Mouse (Mus musculus): ENCODE data around the gene Sdr39u1. TPM values are rescaled to one million over a fixed set of nuclear protein-coding genes. Genes with fewer than 3 reads are reported as not detected.

Sdr39u1 gene
- polyA plus RNA-seq, 1 experiment from 2014 or later, result 163 TPM

DNA sequence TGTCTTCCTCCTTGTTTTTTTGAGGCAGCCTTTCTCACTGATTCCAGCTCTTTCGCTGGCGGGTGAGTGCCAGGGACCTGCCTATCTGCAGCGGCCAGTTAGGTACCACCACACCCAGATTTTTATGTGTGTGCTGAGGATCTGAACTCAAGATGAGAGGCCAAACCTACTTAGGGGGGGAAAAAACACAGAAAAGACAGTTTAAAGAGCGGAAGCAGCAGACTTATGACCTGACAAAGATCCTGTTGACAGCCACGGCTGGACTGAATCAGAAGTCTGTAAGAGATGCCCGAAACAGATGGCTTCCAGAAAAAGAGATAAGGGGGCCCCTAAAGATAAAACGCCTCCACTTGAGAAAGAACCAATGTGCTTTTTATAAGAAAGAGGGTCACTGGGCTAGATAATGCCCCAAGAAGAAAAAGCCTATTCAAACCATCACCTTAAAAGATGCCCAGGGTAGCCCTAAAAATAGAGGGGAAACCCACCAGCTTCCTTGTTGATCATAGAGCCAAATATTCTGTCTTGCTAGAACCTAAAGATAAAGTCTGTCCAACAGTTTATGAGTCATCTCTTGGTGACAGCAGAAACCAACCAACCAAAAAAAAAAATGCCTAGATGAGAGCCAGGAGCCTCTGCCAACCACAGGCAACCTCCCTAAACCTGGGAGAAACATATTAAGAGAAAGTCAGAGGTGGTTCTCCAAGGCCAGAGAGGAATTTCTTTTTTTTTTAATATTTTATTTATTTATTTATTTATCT is 22.6 kb upstream of the Sdr39u1 start:
- Histone ChIP-seq H3K27ac (ENCODE audit: low read depth, low read length) (no peak overlapping the region), H3K9me3 (ENCODE audit: control insufficient read depth, low read length) (no peaks in the 10 kb centered on the region), H3K4me2 (ENCODE audit: low read depth, low read length) (no peak overlapping the region), H3K36me3 (ENCODE audit: control insufficient read depth, insufficient read depth, low read length) (no peaks in the 10 kb centered on the region), H3K9ac (replicated peaks; ENCODE audit: low read depth, low read length) (no peak overlapping the region), H3K27me3 (ENCODE audit: control insufficient read depth, insufficient read depth, low read length) (no peaks in the 10 kb centered on the region), H3K4me3 (ENCODE audit: low read depth, low read length) (no peak overlapping the region), H3K4me1 (ENCODE audit: control insufficient read depth, insufficient read depth, low read length) (no peaks in the 10 kb centered on the region)
- WGBS, result 78% methylated on average over 7 of the region's 7 CpGs
- ATAC-seq (ENCODE audit: low read depth), result no peak

DNA sequence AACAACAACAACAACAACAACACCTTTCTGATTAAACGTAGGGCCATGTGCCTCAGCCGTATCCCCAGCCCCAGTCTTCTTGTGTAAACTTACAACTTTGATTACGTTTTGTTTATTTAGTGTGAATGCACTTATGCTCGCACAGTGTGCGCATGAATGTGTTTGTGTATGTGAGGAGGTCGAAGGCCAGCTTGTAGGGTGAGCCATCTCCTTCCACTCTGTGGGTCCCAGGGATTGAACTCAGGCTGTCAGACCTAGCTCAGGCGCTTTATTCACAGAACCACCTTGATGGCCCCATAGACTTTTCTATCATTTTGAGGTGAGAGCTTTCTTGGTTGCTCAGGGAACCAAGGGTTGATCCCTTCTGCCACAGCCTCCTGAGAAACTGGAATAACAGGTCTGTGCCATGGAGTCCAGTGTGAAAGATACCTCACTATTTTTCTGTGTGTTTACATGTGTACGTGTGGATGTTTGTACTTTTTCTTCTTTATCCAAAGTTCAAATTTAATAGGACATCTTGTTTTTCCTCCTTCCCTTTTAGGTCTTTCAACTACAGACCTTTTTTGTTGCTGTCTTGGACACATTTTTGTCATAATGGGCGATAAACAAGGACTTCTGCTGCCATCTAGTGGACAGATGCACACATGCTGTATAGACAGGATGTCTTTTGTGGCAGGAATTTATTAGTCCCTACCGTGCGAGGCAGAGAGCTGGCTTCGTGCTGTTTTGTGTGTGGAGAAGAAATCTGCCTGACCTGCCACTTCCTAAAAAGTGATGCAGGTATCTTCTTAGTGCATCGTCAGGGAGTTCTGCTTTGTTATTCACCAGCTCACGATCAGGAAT is 18.4 kb upstream of the Sdr39u1 start:
- H3K9ac ChIP-seq (replicated peaks; ENCODE audit: low read depth, low read length), result no peak overlapping the region; the same call in 1 of the 2 replicates
- WGBS, result 42% methylated on average over 14 of the region's 14 CpGs
- H3K4me3 ChIP-seq (ENCODE audit: low read depth, low read length), result no peak overlapping the region
- H3K4me2 ChIP-seq (ENCODE audit: low read depth, low read length), result peak overlapping the region; percentile 35; the same call in 1 of the 2 replicates
- H3K4me1 ChIP-seq (ENCODE audit: control insufficient read depth, insufficient read depth, low read length), result no peaks in the 10 kb centered on the region
- no peak overlapping the region for H3K27ac ChIP-seq (ENCODE audit: low read depth, low read length)
- ATAC-seq (ENCODE audit: low read depth), result peak; percentile 91
- H3K36me3 ChIP-seq (ENCODE audit: control insufficient read depth, insufficient read depth, low read length), result no peaks in the 10 kb centered on the region
- H3K9me3 ChIP-seq (ENCODE audit: control insufficient read depth, low read length), result no peaks in the 10 kb centered on the region
- H3K27me3 ChIP-seq (ENCODE audit: control insufficient read depth, insufficient read depth, low read length), result no peaks in the 10 kb centered on the region

- 56% methylated on average over 4 of the region's 4 CpGs for WGBS
- Histone ChIP-seq H3K36me3 (ENCODE audit: control insufficient read depth, insufficient read depth, low read length) (no peaks in the 10 kb centered on the region), H3K4me2 (ENCODE audit: low read depth, low read length) (no peak overlapping the region), H3K9me3 (ENCODE audit: control insufficient read depth, low read length) (no peaks in the 10 kb centered on the region), H3K4me1 (ENCODE audit: control insufficient read depth, insufficient read depth, low read length) (no peaks in the 10 kb centered on the region), H3K27me3 (ENCODE audit: control insufficient read depth, insufficient read depth, low read length) (no peaks in the 10 kb centered on the region), H3K27ac (ENCODE audit: low read depth, low read length) (no peak overlapping the region), H3K9ac (replicated peaks; ENCODE audit: low read depth, low read length) (no peak overlapping the region), H3K4me3 (ENCODE audit: low read depth, low read length) (no peak overlapping the region)
- no peak for ATAC-seq (ENCODE audit: low read depth)
Measured at GRCm38 (mm10) chr14:55913406-55913805, 13.3 kb upstream of the Sdr39u1 start.

- Histone ChIP-seq H3K36me3 (ENCODE audit: control insufficient read depth, insufficient read depth, low read length) (no peaks in the 10 kb centered on the region), H3K9ac (replicated peaks; ENCODE audit: low read depth, low read length) (no peak overlapping the region), H3K27me3 (ENCODE audit: control insufficient read depth, insufficient read depth, low read length) (no peaks in the 10 kb centered on the region), H3K27ac (ENCODE audit: low read depth, low read length) (no peak overlapping the region), H3K4me2 (ENCODE audit: low read depth, low read length) (no peak overlapping the region), H3K4me1 (ENCODE audit: control insufficient read depth, insufficient read depth, low read length) (peaks cover 6% of the 10 kb centered on the region; the same call in 1 of the 2 replicates), H3K4me3 (ENCODE audit: low read depth, low read length) (no peak overlapping the region), H3K9me3 (ENCODE audit: control insufficient read depth, low read length) (no peaks in the 10 kb centered on the region)
- ATAC-seq (ENCODE audit: low read depth), result no peak
- 52% methylated on average over 1 of the region's 1 CpGs for WGBS
Measured at GRCm38 (mm10) chr14:55905518-55905917, 5.4 kb upstream of the Sdr39u1 start.

DNA sequence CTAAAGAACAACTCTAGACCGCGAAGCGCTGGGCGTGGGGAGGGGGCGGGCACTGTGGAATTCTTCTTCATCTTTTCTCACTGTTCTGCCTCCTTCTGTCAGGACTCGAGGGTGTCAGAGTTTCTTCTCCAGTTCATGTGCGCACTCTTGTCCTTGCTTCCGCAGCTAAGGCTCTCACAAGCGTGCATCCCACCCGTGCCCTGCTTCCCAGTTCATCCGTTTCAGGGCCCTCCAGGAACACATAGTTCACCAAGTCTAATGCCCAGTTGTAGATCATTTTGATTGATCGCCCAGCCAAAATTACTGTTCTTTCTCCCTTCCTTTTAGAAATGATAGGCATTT is 292 bp upstream of the Sdr39u1 start:
- peak; percentile 62 for ATAC-seq (ENCODE audit: low read depth)
- H3K9me3 ChIP-seq (ENCODE audit: control insufficient read depth, low read length), result no peaks in the 10 kb centered on the region
- peak overlapping the region; percentile 46 for H3K4me3 ChIP-seq (ENCODE audit: low read depth, low read length)
- peaks cover 12% of the 10 kb centered on the region for H3K4me1 ChIP-seq (ENCODE audit: control insufficient read depth, insufficient read depth, low read length)
- peak overlapping the region; percentile 76 for H3K4me2 ChIP-seq (ENCODE audit: low read depth, low read length)
- H3K27ac ChIP-seq (ENCODE audit: low read depth, low read length), result peak overlapping the region; percentile 88
- peak overlapping the region; percentile 66 for H3K9ac ChIP-seq (replicated peaks; ENCODE audit: low read depth, low read length)
- no peaks in the 10 kb centered on the region for H3K27me3 ChIP-seq (ENCODE audit: control insufficient read depth, insufficient read depth, low read length)
- WGBS, result 6% methylated on average over 12 of the region's 12 CpGs
- H3K36me3 ChIP-seq (ENCODE audit: control insufficient read depth, insufficient read depth, low read length), result peaks cover 13% of the 10 kb centered on the region

- H3K4me3 ChIP-seq (ENCODE audit: low read depth, low read length), result 0 out of 2 replicates have a peak overlapping the region, but pooled peaks have one; percentile 46
Measured at GRCm38 (mm10) chr14:55898947-55899346, 1.1 kb downstream of the Sdr39u1 start.

DNA sequence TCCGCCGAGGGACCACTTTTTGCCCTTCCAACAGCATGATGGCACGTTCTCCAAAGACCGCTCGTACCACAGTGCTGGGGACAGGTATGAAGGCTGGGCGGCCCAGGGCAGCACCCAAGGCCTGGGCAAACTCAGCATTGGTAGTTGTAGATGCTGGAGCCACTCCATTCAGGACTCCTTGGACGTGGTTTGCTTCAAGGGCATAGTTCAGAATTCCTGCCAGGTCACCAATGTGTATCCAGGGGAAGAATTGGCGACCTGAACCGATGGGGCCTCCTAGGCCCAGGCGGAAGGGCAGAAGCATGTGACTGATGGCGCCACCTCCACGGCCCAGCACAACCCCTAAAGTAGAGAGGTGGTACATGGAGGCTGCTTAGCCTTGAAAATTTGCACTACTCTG is 2.4 kb downstream of the Sdr39u1 start:
- Histone ChIP-seq H3K27me3 (ENCODE audit: control insufficient read depth, insufficient read depth, low read length) (no peaks in the 10 kb centered on the region), H3K27ac (ENCODE audit: low read depth, low read length) (no peak overlapping the region), H3K4me2 (ENCODE audit: low read depth, low read length) (no peak overlapping the region), H3K9ac (replicated peaks; ENCODE audit: low read depth, low read length) (no peak overlapping the region), H3K36me3 (ENCODE audit: control insufficient read depth, insufficient read depth, low read length) (peaks cover 22% of the 10 kb centered on the region), H3K9me3 (ENCODE audit: control insufficient read depth, low read length) (no peaks in the 10 kb centered on the region), H3K4me3 (ENCODE audit: low read depth, low read length) (no peak overlapping the region), H3K4me1 (ENCODE audit: control insufficient read depth, insufficient read depth, low read length) (peaks cover 12% of the 10 kb centered on the region)
- no peak for ATAC-seq (ENCODE audit: low read depth)
- 96% methylated on average over 12 of the region's 12 CpGs for WGBS

More at GRCm38 (mm10) chr14:55898947-55899346, 1.1 kb downstream of the Sdr39u1 start:
- Histone ChIP-seq H3K9me3 (ENCODE audit: control insufficient read depth, low read length) (no peaks in the 10 kb centered on the region), H3K27me3 (ENCODE audit: control insufficient read depth, insufficient read depth, low read length) (no peaks in the 10 kb centered on the region), H3K4me1 (ENCODE audit: control insufficient read depth, insufficient read depth, low read length) (peaks cover 12% of the 10 kb centered on the region), H3K36me3 (ENCODE audit: control insufficient read depth, insufficient read depth, low read length) (peaks cover 20% of the 10 kb centered on the region), H3K9ac (replicated peaks; ENCODE audit: low read depth, low read length) (no peak overlapping the region), H3K27ac (ENCODE audit: low read depth, low read length) (no peak overlapping the region), H3K4me2 (ENCODE audit: low read depth, low read length) (peak overlapping the region; percentile 76; the same call in 1 of the 2 replicates)
- WGBS, result 90% methylated on average over 7 of the region's 7 CpGs
- ATAC-seq (ENCODE audit: low read depth), result no peak

DNA sequence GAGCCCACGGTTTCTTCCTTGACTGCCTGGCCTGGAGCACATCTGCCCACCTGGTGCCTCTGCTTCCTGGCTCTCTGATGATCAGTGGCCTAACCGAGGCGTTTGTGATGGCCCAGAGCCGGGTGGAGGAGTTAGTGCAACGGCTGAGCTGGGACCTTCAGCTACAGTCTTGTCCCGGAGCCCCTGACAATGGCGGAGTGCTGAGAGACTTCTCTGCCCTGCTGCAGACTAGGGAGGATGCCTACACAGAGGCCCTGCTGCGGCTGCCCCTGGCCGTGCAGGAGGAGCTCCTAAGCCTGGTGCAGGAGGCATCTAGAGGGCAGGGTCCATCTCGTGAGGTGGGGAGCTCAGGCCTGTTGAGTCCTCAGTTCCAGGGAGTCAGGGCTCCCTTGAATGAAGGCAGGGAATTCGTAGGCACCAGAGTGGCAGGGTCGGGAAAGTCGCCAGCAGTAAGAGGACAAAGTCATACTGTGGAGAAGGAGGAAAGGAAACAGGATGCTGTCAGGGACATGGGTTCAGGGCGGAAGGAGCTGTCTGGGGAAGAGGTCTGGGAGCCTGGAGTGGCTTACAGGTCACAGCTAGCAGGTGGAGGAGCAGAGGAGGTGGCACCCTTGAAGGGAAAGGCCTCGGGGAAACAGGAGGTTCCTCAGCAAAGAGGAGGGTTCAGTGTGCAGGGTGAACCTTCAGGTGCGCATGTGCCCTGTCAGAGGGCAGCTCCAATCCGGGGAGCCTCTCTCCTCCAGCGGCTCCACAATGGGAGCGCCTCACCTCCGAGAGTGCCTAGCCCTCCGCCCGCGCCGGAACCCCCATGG is 13.3 kb downstream of the Sdr39u1 start:
- H3K4me1 ChIP-seq (ENCODE audit: control insufficient read depth, insufficient read depth, low read length), result peaks cover 13% of the 10 kb centered on the region
- H3K27ac ChIP-seq (ENCODE audit: low read depth, low read length), result no peak overlapping the region
- H3K9ac ChIP-seq (replicated peaks; ENCODE audit: low read depth, low read length), result no peak overlapping the region
- no peaks in the 10 kb centered on the region for H3K27me3 ChIP-seq (ENCODE audit: control insufficient read depth, insufficient read depth, low read length)
- no peak overlapping the region for H3K4me2 ChIP-seq (ENCODE audit: low read depth, low read length)
- no peaks in the 10 kb centered on the region for H3K9me3 ChIP-seq (ENCODE audit: control insufficient read depth, low read length)
- no peak overlapping the region for H3K4me3 ChIP-seq (ENCODE audit: low read depth, low read length)
- H3K36me3 ChIP-seq (ENCODE audit: control insufficient read depth, insufficient read depth, low read length), result peaks cover 11% of the 10 kb centered on the region; the same call in 1 of the 2 replicates
- WGBS, result 88% methylated on average over 24 of the region's 24 CpGs
- ATAC-seq (ENCODE audit: low read depth), result no peak

All from neural tube, embryonic 14.5 days (tissue).